Mouse (Mus musculus) erythroblast, embryonic 14.5 days (primary cell): ENCODE measurements around the gene Wdr82. TPM values are rescaled to one million over a fixed set of nuclear protein-coding genes. Genes with fewer than 3 reads are reported as not detected.

ENCODE experiments used
- H3K27me3 ChIP-seq: 2 replicates; pipeline ENCODE4 v1.6.1; 2012; ENCODE audit warnings: inconsistent platforms; ENCODE audit not compliant: control insufficient read depth
- H3K36me3 ChIP-seq: 2 replicates; pipeline ENCODE4 v1.6.1; 2012; ENCODE audit warnings: mild to moderate bottlenecking, inconsistent platforms; ENCODE audit not compliant: control insufficient read depth
- H3K4me1 ChIP-seq: 2 replicates; pipeline ENCODE4 v1.6.1; 2012; ENCODE audit warnings: inconsistent platforms; ENCODE audit not compliant: control insufficient read depth
- H3K4me3 ChIP-seq: replicated peaks from 2 replicates; pipeline ENCODE3; 2012; ENCODE audit warnings: moderate library complexity, mild to moderate bottlenecking, inconsistent platforms
- H3K9me3 ChIP-seq: 2 replicates; pipeline ENCODE4 v1.6.1; 2012; ENCODE audit warnings: low read length, inconsistent platforms, mixed read lengths; ENCODE audit not compliant: control insufficient read depth
- GATA1 ChIP-seq: IDR thresholded peaks from 2 replicates; pipeline ENCODE4 v1.6.1; 2012; ENCODE audit warnings: low read length, inconsistent platforms, mixed read lengths
- TAL1 ChIP-seq: IDR thresholded peaks from 3 replicates; pipeline ENCODE4 v1.6.1; 2012; ENCODE audit warnings: low read length, inconsistent platforms, mixed read lengths
- polyA plus RNA-seq: library from polyadenylated mRNA; stranded (reverse); fragments of >175 nt; gene quantifications from 2 replicates; pipeline ENCODE4 v1.2.3, GENCODE M21; 2012

The Wdr82 gene
- polyA plus RNA-seq = 0.41 and 0.51 TPM in 2 replicates

GRCm38 (mm10) chr9:106170556-106171345 is at the start of gene Wdr82:
Gene Wdr82 (plus strand): TSS chr9:106170928.
- H3K36me3 ChIP-seq = peaks cover 19% of the 10 kb centered on the region
- H3K4me1 ChIP-seq = peaks cover 42% of the 10 kb centered on the region
- no peak for TF ChIP-seq TAL1
- TF ChIP-seq GATA1 = no peak
- H3K4me3 ChIP-seq = peak within 1 kb of the TSS; percentile 95
- no peaks in the 10 kb centered on the region for H3K27me3 ChIP-seq
- no peaks in the 10 kb centered on the region for H3K9me3 ChIP-seq

- no peaks in the 10 kb centered on the region for H3K36me3 ChIP-seq
- no peaks in the 10 kb centered on the region for H3K4me1 ChIP-seq
- H3K4me3 ChIP-seq = no peak overlapping the region
- TF ChIP-seq GATA1 (no peak), TAL1 (no peak)
- no peaks in the 10 kb centered on the region for H3K9me3 ChIP-seq
- H3K27me3 ChIP-seq = no peaks in the 10 kb centered on the region
These were observed 47.1 kb upstream of the Wdr82 start for GRCm38 (mm10) chr9:106123599-106123998.

DNA sequence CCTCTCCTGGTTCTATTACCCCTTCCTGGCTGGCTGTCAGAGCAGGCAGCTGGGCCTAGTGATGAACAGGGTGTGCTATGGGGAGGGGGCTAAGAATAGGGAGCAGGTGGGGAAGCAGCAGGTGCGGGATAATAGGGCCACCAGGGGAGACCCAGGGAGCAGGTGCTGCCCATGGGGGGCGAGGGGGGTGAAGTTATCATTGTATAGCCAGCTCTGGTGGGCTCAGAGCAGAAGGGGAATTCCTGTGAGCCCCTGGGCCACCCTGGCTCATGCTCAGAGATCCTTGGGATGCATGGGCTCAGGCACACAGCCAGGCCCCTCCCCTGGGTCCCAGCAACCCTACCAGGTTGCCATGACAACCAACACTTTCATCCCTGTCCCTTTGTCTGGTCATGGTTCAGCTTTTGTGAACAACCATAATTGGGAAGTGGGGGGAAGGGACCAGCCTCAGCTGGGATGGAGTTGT is 43.9 kb upstream of the Wdr82 start:
- Histone ChIP-seq H3K4me1 (no peaks in the 10 kb centered on the region), H3K36me3 (no peaks in the 10 kb centered on the region), H3K9me3 (no peaks in the 10 kb centered on the region), H3K4me3 (no peak overlapping the region), H3K27me3 (no peaks in the 10 kb centered on the region)
- TF ChIP-seq GATA1 = no peak
- TF ChIP-seq TAL1 = no peak

DNA sequence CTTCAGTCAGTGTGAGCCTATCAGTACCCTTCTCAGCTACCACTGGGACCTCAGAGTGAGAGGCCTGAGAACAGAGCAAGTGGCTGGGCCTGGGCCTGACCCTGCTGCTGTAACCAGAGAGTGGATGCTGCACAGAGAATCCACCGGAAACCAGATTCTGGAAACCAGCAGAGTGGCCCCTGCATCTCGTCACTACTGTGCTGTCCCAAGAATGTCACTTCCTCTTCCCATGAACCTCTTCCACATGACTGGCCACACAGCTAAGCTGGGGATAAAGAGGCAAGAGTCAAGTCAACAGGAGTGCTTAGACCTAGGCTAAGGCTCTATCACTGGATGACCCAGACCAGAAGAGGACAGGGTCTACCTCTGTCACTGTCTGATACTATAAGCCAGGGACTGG is 41.7 kb upstream of the Wdr82 start:
- Histone ChIP-seq H3K4me3 (no peak overlapping the region), H3K4me1 (no peaks in the 10 kb centered on the region), H3K9me3 (no peaks in the 10 kb centered on the region), H3K36me3 (no peaks in the 10 kb centered on the region), H3K27me3 (no peaks in the 10 kb centered on the region)
- no peak for TF ChIP-seq TAL1
- no peak for TF ChIP-seq GATA1

DNA sequence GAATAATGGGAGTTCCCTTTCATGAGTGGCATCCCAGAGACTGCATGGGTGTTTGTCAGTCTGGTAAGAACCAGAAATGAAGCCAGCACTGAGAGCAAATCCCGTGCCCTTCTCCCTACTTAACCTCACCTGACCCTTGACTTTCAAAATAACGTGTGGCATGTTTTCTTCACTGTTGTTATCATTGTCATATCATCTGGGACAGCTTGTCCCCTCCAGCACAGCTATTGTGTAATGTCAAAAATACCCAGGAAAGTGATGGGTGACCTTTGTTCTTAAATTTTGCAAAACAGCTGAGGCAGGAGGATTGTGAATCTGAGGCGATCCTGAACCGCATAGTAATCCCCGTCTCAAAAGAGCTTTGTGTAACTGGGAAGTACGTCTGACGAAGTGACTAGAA is 40.5 kb upstream of the Wdr82 start:
- no peaks in the 10 kb centered on the region for H3K36me3 ChIP-seq
- H3K9me3 ChIP-seq = no peaks in the 10 kb centered on the region
- no peaks in the 10 kb centered on the region for H3K27me3 ChIP-seq
- H3K4me3 ChIP-seq = no peak overlapping the region
- TF ChIP-seq TAL1 = no peak
- TF ChIP-seq GATA1 = no peak
- H3K4me1 ChIP-seq = no peaks in the 10 kb centered on the region

DNA sequence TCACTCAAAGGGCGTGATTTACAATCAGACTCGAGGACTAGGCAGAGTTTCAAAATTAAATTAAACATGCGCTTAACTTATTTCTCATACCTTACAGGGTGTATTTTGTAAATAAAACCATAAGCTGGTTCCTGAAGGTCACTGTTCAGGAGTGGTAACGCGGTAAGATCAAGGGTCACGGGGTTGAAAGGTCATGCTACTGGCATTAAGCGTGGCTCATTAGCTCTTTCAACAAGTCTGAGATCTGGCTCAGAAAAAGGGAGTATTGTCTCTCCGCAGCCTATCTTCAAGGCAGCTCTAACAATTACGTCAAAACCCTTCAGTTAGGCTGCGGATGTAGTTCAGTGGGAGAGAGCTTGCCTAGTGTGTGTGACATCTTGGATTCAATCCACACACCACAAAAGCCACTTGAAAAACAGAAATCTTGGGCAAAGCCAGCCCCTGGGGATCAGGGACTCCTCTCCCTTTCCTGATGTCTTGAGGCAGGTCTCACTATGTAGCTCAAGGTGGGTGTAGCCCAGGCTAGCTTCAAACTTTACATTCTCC is 33.0 kb upstream of the Wdr82 start:
- no peak overlapping the region for H3K4me3 ChIP-seq
- H3K27me3 ChIP-seq = no peaks in the 10 kb centered on the region
- TF ChIP-seq GATA1 = no peak
- no peak for TF ChIP-seq TAL1
- H3K9me3 ChIP-seq = no peaks in the 10 kb centered on the region; the same call in 1 of the 2 replicates
- H3K4me1 ChIP-seq = no peaks in the 10 kb centered on the region
- H3K36me3 ChIP-seq = no peaks in the 10 kb centered on the region

GRCm38 (mm10) chr9:106139763-106140162 is 31.0 kb upstream of the Wdr82 start:
- no peaks in the 10 kb centered on the region; the same call in 1 of the 2 replicates for H3K9me3 ChIP-seq
- no peaks in the 10 kb centered on the region for H3K36me3 ChIP-seq
- TF ChIP-seq TAL1 (no peak), GATA1 (no peak)

GRCm38 (mm10) chr9:106141955-106142354 is 28.8 kb upstream of the Wdr82 start:
- no peaks in the 10 kb centered on the region for H3K4me1 ChIP-seq
- peaks cover 8% of the 10 kb centered on the region for H3K27me3 ChIP-seq
- no peaks in the 10 kb centered on the region for H3K36me3 ChIP-seq
- no peak overlapping the region for H3K4me3 ChIP-seq
- no peaks in the 10 kb centered on the region; the same call in 1 of the 2 replicates for H3K9me3 ChIP-seq
- TF ChIP-seq TAL1 = no peak
- TF ChIP-seq GATA1 = no peak

More at GRCm38 (mm10) chr9:106139763-106140162, 31.0 kb upstream of the Wdr82 start:
- Histone ChIP-seq H3K27me3 (no peaks in the 10 kb centered on the region), H3K4me3 (no peak overlapping the region), H3K4me1 (no peaks in the 10 kb centered on the region)

DNA sequence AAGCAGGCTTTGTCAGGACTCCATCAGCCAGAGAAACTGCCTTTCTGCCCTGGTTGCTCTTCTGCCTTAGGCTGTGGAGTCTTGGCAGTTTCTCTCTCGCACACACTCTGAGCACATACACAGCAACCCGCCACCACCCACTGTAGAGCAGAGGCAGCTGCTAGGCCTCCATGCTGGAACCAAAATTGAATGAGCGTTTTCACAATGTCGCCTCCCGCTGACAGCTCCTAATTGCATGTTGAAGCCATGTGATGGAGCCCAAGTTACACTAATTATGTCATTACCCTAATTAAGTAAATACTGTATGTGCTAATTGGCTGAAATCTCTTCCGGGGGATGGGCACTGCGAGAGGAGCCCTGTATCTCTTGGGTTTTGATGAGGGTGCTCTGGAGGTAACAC is 26.6 kb upstream of the Wdr82 start:
- no peaks in the 10 kb centered on the region for H3K9me3 ChIP-seq
- TF ChIP-seq GATA1 = no peak
- no peaks in the 10 kb centered on the region for H3K4me1 ChIP-seq

DNA sequence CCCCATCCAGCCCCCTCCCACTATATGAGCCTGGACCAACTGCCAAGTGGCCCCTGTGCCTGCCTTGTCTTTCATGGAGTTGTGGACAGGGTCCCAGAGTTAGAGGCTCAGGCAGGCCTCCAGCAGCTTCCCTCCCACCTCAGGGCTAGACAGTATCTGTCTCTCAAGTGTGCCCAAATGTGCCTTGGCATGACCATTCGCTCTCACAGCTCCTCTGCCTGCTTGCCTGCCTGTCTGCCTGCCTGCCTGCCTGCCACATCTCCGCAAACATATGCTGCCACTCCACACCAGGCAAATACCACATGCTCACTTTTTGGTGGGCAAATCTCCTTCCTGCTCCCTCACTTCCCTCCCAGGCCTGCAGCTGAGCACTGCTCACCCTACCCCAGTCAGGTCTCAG is 25.1 kb upstream of the Wdr82 start:
- H3K27me3 ChIP-seq = peaks cover 45% of the 10 kb centered on the region
- TF ChIP-seq TAL1 (no peak), GATA1 (no peak)
- H3K4me1 ChIP-seq = no peaks in the 10 kb centered on the region
- no peaks in the 10 kb centered on the region for H3K9me3 ChIP-seq
- no peak overlapping the region for H3K4me3 ChIP-seq
- no peaks in the 10 kb centered on the region for H3K36me3 ChIP-seq

More for the DNA sequence above, 26.6 kb upstream of the Wdr82 start:
- Histone ChIP-seq H3K36me3 (no peaks in the 10 kb centered on the region), H3K27me3 (peaks cover 31% of the 10 kb centered on the region), H3K4me3 (no peak overlapping the region)
